17 mouse cellular contexts compared by ENCODE assay signal in genomic region chr14:52654355-52654754, GRCm38 (mm10).
DNase-seq lines count a peak whose midpoint lies in the region; ATAC-seq and TF ChIP-seq lines count a peak whose summit lies in the region.
"Had no signal": no experiment of that assay in that cellular context is flagged by ENCODE, and none has a peak within 500 bp of the region (broad histone marks: within the 10 kb centered on the region; RNA-seq: fewer than 3 reads in every experiment).

No protein-coding gene starts in this region.

- TF ChIP-seq RAD21 in CH12.LX (IDR thresholded peaks at IDR 0.05; ENCODE audit: low read depth, low read length) = peak; percentile 13

- 67% methylated on average over 6 of the region's 6 CpGs for WGBS in kidney, postnatal 0 days

- H3K36me3 ChIP-seq in kidney, postnatal 0 days (ENCODE audit: insufficient read depth, low read length) = no peaks in the 10 kb centered on the region
- H3K36me3 ChIP-seq in CH12.LX (replicated peaks in 1 of 2; ENCODE audit: control insufficient read depth in 1 of 2, insufficient read depth in 1 of 2, low read length in 1 of 2) = no peaks in the 10 kb centered on the region
- H3K36me3 ChIP-seq: embryonic facial prominence, embryonic 15.5 days; G1E; neural tube, embryonic 13.5 days; stomach, embryonic 15.5 days had no signal

- no peaks in the 10 kb centered on the region for H3K4me1 ChIP-seq in kidney, postnatal 0 days (replicated peaks; ENCODE audit: insufficient read depth, low read length)
- no peaks in the 10 kb centered on the region for H3K4me1 ChIP-seq in CH12.LX (ENCODE audit: control insufficient read depth in 1 of 2, insufficient read depth in 2 of 2)
- H3K4me1 ChIP-seq: embryonic facial prominence, embryonic 15.5 days; forebrain, embryonic 13.5 days; neural tube, embryonic 13.5 days; stomach, embryonic 15.5 days had no signal

- no peak overlapping the region for H3K27ac ChIP-seq in kidney, postnatal 0 days
- H3K27ac ChIP-seq in CH12.LX (ENCODE audit: insufficient read depth, low read depth) = no peak overlapping the region
- H3K27ac ChIP-seq: embryonic facial prominence, embryonic 15.5 days; forebrain, embryonic 13.5 days; hindbrain, embryonic 14.5 days; neural tube, embryonic 13.5 days; stomach, embryonic 15.5 days had no signal

- no peaks in the 10 kb centered on the region for H3K9me3 ChIP-seq in kidney, postnatal 0 days (replicated peaks; ENCODE audit: low read length)
- no peaks in the 10 kb centered on the region for H3K9me3 ChIP-seq in CH12.LX (replicated peaks; ENCODE audit: low read length)
- H3K9me3 ChIP-seq: forebrain, embryonic 13.5 days; G1E; stomach, embryonic 15.5 days had no signal

- DNase-seq in CD4-positive, CD25-positive, alpha-beta regulatory T cell, adult 2 months (ENCODE audit: low read depth, low spot score) = peak; percentile 4
- DNase-seq in kidney, postnatal 0 days (ENCODE audit: low spot score) = peak; percentile 4
- DNase-seq in kidney, adult 9 months = no peak
- peak; percentile 3 for DNase-seq in CH12.LX (ENCODE audit: extremely low read depth)
- no peak for DNase-seq in spleen, postnatal 10 days (ENCODE audit: low spot score in 2 of 2)
- DNase-seq: cerebellum, postnatal 36 days; kidney, adult 8-10 months had no signal

- no peak for TF ChIP-seq EP300 in CH12.LX (IDR thresholded peaks at IDR 0.05; ENCODE audit: low read length)

- ATAC-seq in CD4-positive, CD25-positive, alpha-beta regulatory T cell, adult 4 months = no peak
- ATAC-seq in kidney, postnatal 0 days (replicated peaks; ENCODE audit: low FRiP score, low read depth) = no peak
- peak; percentile 78 for ATAC-seq in common myeloid progenitor, adult 5-6 weeks (replicated peaks; ENCODE audit: low read depth, poor library complexity, severe bottlenecking)
- no peak for ATAC-seq in erythroblast, adult 5-6 weeks (replicated peaks; ENCODE audit: low FRiP score, poor library complexity, severe bottlenecking)
- ATAC-seq: activated CD4-positive, CD25-positive, alpha-beta regulatory T cell, adult 4 months; forebrain, embryonic 13.5 days had no signal

- no peak overlapping the region for H3K9ac ChIP-seq in kidney, postnatal 0 days (ENCODE audit: low read depth, low read length)
- H3K9ac ChIP-seq in CH12.LX (ENCODE audit: insufficient read depth, low read depth) = no peak overlapping the region
- H3K9ac ChIP-seq: embryonic facial prominence, embryonic 15.5 days; forebrain, embryonic 13.5 days; hindbrain, embryonic 14.5 days; neural tube, embryonic 13.5 days; stomach, embryonic 15.5 days had no signal

- H3K4me2 ChIP-seq in kidney, postnatal 0 days (ENCODE audit: low read length) = no peak overlapping the region
- no peak overlapping the region for H3K4me2 ChIP-seq in CH12.LX (ENCODE audit: insufficient read depth, low read depth, poor library complexity, severe bottlenecking)
- H3K4me2 ChIP-seq: embryonic facial prominence, embryonic 15.5 days; forebrain, embryonic 13.5 days; hindbrain, embryonic 14.5 days; neural tube, embryonic 13.5 days; stomach, embryonic 15.5 days had no signal

- TF ChIP-seq POLR2A in CH12.LX (IDR thresholded peaks at IDR 0.05; ENCODE audit: low read depth, low read length) = no peak

- TF ChIP-seq CTCF in kidney, postnatal 0 days (IDR thresholded peaks at IDR 0.05; ENCODE audit: low read depth) = peak; percentile 44; the same call in 1 of the 2 replicates
- peak in 1 of 2 experiments; percentile 52; a peak in 2 of 4 replicates for TF ChIP-seq CTCF in CH12.LX (conservative IDR thresholded peaks at IDR 0.05 in 1 of 2, IDR thresholded peaks at IDR 0.05 in 1 of 2; ENCODE audit: low read depth in 2 of 2, low read length in 2 of 2)

- in situ Hi-C loops in CH12.LX (cut with MboI; ENCODE audit: low pct_ligation_motif_present, low pct_unique_long_range_greater_than_20kb, low sequenced_read_pairs) = no loop called here

- H3K27me3 ChIP-seq in kidney, postnatal 0 days (ENCODE audit: insufficient read depth, low read length) = no peaks in the 10 kb centered on the region
- no peaks in the 10 kb centered on the region for H3K27me3 ChIP-seq in CH12.LX (replicated peaks)
- H3K27me3 ChIP-seq: embryonic facial prominence, embryonic 15.5 days; forebrain, embryonic 13.5 days; neural tube, embryonic 13.5 days; stomach, embryonic 15.5 days had no signal

- H3K79me2 ChIP-seq in CH12.LX (replicated peaks; ENCODE audit: control insufficient read depth, extremely low read depth, insufficient read depth, poor library complexity, severe bottlenecking) = no peaks in the 10 kb centered on the region

- dilution Hi-C loops in CH12.LX (cut with MboI; ENCODE audit: extremely low pct_ligation_motif_present, extremely low pct_unique_long_range_greater_than_20kb, low sequenced_read_pairs) = no loop called here

- H3K4me3 ChIP-seq in kidney, postnatal 0 days (replicated peaks; ENCODE audit: low read depth, low read length) = no peak overlapping the region
- no peak overlapping the region for H3K4me3 ChIP-seq in CH12.LX (replicated peaks in 1 of 3; ENCODE audit: low read depth in 2 of 3, low read length in 2 of 3, poor library complexity in 1 of 3)
- H3K4me3 ChIP-seq: embryonic facial prominence, embryonic 15.5 days; forebrain, embryonic 13.5 days; neural tube, embryonic 13.5 days; stomach, embryonic 15.5 days had no signal

TF ChIP-seq in CH12.LX, 34 proteins besides CTCF, POLR2A, EP300 and RAD21:
- TF ChIP-seq CHD2 (IDR thresholded peaks at IDR 0.05; ENCODE audit: low read length) (no peak), MYC (IDR thresholded peaks at IDR 0.05; ENCODE audit: low read depth, low read length) (no peak), SMC3 (IDR thresholded peaks at IDR 0.05; ENCODE audit: low read depth, low read length) (0 out of 2 replicates have a peak, but pooled peaks have one; percentile 3)

Comparison
In these comparisons a context has a peak if more than half of its experiments do, and no peak if none do; other contexts are left out.
1. DNase-seq: peak in CD4-positive, CD25-positive, alpha-beta regulatory T cell, adult 2 months (single experiment), kidney, postnatal 0 days (single experiment) and CH12.LX (single experiment); none in kidney, adult 9 months (single experiment) and spleen, postnatal 10 days (0 of 2).